Mouse (Mus musculus) thymus, postnatal 10 days (tissue): Measurements from ENCODE around the gene Eif4h.
A peak's percentile ranks its signal among the peaks of the same experiment; 100 is the strongest.

Source experiments
- DNase-seq, 2 experiments: peaks; one replicate each; pipeline ENCODE4 v3.0.0; 2021; ENCODE audit warnings: low spot score in 2 of 2

Gene Eif4h

DNA sequence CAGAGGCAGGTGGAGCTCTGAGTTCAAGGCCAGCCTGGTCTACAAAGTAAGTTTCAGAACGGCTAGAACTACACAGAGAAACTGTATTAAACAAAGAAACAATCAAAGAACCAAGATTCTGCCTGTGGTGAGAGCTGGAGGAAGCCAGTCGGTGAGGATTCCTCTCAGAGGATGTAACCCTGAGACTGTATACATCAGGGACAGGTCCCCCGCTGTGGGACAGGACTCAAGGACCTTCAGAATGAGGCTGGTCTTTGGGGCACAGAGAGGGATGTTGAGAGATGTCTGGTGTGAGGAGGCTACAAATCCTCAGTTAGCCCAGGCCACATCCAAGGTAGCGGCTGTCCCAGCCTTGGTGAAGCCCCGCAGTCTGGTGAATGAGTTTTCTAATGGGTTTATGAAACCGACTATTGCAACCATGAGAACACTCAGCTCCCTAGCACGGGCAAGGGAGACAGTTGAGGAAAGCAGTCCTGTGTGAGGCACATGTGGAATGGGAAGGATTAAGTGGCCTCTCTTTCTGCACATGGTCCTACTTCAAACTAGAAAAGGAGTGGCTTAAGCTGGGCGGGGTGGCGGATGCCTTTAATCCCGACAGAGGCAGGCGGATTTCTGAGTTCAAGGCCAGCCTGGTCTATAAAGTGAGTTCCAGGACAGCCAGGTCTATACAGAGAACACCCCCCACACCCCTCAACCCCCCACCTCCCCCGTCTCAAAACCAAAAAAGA, 29.2 kb downstream of the Eif4h start:
- no peak for DNase-seq

DNA sequence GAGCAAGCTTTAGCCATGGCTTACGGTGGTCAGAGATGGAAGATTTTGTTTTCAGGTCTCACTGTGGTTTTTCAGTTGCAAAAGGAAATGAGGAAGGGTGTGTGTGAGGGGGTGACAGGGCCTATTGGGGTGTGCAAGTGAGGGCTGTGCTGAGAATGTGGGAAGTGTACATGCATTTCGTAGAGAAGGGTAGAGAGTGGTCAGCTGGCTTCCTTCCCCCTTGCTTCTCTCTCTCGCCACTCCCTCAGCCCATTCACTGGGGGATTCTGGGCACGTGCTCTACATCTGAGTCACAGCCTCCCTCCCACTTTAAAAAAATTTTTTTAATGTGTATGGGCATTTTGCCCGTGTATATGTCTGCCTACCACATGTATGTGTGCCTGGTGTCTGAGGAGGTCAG, 32.2 kb downstream of the Eif4h start:
- DNase-seq: no peak

- peak in 1 of 2 experiments; percentile 17 for DNase-seq
Observed at GRCm38 (mm10) chr5:134606314-134606713, 33.0 kb downstream of the Eif4h start.

DNA sequence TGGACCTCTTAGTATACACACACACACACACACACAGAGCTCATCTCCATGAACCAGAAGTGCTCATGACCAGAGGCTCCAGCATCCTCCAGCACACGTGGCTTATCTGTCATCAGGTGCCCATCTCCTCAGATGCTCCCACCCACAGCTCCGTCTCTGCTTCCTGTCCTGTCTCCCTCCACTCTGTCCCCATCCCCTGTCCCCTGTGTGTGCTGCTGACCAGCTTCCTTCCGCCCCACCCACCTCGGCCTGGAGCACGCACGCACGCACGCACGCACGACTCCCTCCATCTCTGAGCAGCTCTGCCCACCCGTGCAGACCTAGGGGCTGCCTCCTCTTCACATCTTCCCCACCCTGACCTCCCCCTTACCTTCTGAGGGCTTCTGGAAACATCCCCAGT, 34.9 kb downstream of the Eif4h start:
- DNase-seq: no peak

- DNase-seq: no peak
Observed at GRCm38 (mm10) chr5:134597711-134598110, 41.6 kb downstream of the Eif4h start.

DNA sequence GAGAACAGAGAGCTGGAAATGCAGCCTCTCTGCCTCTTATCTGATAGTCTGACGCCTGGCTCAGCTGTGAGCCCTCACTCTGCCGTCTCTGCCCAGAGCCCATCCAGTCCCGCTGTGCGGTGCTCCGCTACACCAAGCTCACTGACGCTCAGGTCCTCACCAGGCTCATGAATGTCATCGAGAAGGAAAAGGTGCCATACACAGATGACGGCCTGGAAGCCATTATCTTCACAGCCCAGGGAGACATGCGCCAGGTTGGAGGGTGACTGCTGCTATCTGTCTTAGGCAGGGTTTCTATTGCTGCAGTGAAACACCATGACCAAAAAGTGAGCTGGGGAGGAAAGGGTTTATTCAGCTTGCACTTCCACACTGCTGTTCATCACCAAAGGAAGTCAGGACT, 46.2 kb downstream of the Eif4h start:
- DNase-seq: no peak

DNA sequence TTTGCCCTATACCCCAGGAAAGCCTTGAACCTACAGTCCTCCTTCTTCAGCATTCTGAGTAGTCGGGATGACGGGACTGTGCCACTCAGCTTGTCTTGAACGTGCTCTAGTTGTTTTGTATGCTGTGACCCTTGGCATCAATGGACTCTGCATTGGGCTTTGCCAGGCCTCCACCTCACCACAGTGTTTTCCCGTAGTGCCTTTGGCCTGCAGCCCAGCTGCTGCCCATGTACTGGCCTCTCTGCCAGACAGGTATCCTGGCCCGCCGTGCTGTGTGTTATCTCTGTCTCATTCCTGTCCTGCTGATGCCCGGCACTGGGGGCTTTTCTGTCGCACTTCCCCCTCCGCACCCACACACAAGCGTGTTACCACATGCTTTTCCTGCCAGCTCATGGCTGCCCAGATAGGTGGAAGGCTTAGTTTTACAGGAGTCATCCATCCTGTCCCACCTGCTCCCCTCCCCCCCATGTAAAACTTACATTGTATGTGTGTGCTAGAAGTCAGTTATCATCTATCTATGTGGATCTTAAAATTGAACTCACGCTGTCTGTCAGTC, 47.2 kb downstream of the Eif4h start:
- no peak for DNase-seq

- DNase-seq: no peak
Observed at GRCm38 (mm10) chr5:134589900-134590299, 49.4 kb downstream of the Eif4h start.

DNA sequence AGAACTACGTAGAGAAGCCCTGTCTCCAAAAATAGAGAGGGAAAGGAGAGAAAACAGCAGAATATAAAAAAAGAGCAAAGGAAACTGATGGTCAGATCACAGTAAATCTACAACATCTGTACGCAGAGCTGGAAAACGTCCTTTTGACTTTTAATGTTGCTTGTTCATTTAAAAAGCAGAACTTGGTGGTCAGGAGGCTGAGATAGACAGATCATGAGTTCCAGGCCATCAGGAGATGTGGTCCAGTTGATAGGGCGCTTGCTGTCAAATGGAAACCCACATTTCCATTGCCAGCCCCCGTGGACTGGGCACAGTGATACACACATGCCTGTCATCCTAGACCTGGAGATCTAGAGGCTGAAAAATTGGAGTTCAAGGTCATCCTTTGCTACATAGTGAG, 54.5 kb downstream of the Eif4h start:
- no peak for DNase-seq

- no peak for DNase-seq
Observed at GRCm38 (mm10) chr5:134583884-134584213, 55.4 kb downstream of the Eif4h start.

- DNase-seq: no peak
Observed at GRCm38 (mm10) chr5:134583006-134583883, 56.0 kb downstream of the Eif4h start.

DNA sequence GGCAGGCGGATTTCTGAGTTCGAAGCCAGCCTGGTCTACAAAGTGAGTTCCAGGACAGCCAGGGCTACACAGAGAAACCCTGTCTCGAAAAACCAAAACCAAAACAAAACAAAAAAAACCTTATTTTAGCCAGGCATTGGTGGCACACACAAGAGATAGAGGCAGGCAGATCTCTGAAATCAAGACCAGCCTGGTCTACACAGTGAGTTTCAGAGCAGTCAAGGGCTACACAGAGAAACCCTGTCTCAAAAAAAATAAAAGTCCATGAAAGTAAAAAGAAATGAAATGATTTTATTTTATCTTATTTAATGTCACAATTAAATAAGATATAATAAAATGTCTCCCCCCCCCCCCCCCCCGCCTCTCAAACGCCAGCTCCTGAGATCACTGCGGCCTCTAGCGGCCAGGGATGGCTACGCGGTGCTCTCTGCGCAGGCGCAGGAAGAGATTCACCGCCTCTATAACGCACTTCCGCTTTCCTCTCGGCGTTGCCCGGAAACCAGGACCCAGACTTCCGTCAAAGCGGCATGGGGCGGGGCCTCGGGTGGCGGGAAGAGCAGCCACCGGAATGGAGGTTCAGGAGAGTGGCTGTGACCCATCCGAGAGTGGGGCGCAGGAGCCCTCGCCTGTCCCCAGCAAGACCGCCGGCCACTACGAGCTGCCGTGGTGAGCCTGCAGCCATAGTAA, 56.9 kb downstream of the Eif4h start:
- peak; percentile 95 to 97 for DNase-seq

DNA sequence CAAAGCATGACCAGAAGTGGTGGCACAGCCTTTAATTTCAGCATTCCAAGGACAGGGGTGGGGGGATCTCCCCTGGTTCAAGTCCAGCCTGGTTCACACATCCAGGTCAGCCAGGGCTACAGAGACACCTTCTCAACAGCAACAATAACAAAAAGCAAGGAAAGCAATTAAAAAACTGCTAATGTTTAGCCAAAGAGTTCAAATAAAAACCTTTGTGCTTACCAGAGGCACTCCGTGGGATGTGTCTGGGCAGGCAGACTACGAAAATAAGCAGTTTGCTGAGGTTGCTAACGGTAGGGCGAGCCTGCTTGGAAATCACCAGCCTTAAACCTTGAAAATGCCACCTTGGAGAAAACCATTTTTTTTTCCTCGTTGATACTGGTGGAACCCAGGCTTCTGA, 58.1 kb downstream of the Eif4h start, which contains the start of gene Rfc2:
Gene Rfc2 (plus strand): TSS at position 221 of the 400 bp plus-strand sequence.
- no peak for DNase-seq

DNA sequence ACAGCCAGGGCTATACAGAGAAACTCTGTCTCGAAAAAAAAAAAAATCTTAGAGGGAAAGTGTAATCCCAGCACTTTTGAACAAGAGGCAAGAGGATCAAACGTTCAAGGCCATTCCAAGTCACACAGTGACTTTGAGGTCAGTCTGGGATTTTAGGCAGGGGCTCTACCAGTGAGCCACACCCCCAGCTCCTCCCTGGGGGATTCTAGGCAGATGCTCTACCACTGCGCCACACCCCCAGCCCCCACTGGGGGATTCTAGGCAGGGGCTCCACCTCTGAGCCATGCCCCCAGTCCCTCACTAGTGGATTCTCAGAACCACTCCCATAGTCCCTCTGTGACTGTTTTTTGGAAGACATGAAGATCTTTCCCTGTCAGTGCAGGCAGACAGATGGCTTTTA, 60.2 kb downstream of the Eif4h start:
- no peak for DNase-seq

- no peak for DNase-seq
Observed at GRCm38 (mm10) chr5:134577534-134577933, 61.8 kb downstream of the Eif4h start.

DNA sequence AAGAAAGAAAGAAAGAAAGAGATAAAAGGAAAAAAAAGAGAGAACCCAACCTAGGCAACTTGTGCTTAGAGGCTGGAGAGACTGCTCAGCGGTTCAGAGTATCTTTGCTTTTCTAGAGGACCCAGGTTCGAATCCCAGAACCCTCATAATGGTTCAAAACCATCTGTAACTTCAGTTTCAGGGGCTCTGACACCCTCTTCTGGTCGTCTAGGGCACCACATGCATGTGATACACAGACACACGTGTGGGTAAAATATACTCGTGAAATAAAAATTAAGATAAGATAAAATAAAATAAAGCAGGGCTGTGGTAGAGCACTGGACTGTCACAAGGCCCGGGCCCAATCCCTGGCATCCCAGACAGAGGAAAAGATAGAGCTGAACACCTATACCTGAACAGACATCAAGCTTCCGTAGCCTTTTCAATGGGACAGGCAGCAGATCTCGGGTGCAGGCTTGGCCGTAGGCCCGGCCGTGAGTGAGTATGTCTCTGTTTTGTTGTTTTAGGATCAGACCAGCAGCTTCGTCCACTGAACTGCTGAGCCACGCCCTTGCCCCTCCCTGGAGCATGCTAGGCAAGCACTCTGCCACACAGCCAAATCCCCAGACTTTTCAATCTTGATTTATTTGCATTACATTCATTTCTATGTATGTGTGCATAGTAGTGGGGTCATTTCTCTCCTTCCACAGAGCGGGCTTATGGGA, 62.6 kb downstream of the Eif4h start:
- DNase-seq: no peak

- DNase-seq: no peak
Observed at GRCm38 (mm10) chr5:134575833-134576232, 63.5 kb downstream of the Eif4h start.

DNA sequence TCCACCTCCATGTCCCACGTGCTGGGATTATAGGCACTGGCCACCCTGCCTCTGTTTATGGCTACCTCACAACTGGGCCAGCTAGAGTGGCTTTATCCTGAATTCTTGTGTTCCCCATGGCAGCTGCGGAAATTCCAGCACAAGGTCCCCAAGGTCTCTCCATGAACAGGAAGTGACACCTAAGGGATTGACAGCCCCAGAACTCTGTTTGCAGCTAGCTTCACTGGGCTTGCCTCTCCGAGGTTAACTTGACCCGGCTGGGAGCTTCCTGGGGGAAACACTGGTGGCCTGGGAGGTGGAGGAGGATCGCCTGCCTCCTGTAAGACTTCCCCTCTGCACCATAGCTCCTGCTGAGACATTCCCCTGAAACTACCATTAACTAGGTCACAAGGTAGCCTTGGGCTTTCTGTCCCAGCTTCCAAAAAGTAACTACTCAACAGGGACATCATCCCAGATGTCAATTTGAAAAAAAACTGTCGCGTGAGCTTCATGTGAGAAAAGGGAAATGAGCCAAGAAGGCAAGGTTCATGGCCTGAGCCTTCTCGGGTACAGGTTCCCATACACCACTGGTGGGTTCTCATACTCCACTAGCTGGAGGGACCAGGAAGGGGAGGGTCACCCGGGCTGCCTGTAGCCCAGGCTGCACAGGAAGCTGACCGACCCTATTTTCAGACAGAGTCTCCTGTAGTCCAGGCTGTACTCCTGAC, 66.6 kb downstream of the Eif4h start:
- no peak for DNase-seq

- peak in 1 of 2 experiments; percentile 18 for DNase-seq
Observed at GRCm38 (mm10) chr5:134571730-134572507, 67.4 kb downstream of the Eif4h start.
